15 mouse cellular contexts compared by ENCODE assay signal in genomic region chr4:65548561-65548960, GRCm38 (mm10). TPM values are rescaled to one million over a fixed set of nuclear protein-coding genes. Genes with fewer than 3 reads are reported as not detected.
DNase-seq lines count a peak whose midpoint lies in the region; ATAC-seq and TF ChIP-seq lines count a peak whose summit lies in the region.
"Had no signal": no experiment of that assay in that cellular context is flagged by ENCODE, and none has a peak within 500 bp of the region (broad histone marks: within the 10 kb centered on the region; RNA-seq: fewer than 3 reads in every experiment).

No protein-coding gene starts in this region.

- no peaks in the 10 kb centered on the region for H3K4me1 ChIP-seq in lung, adult 2 months (ENCODE audit: control insufficient read depth, insufficient read depth, low read length)
- H3K4me1 ChIP-seq in forebrain, embryonic 15.5 days, result no peaks in the 10 kb centered on the region
- H3K4me1 ChIP-seq in thymus, adult 2 months (replicated peaks; ENCODE audit: control insufficient read depth, insufficient read depth, low read length), result no peaks in the 10 kb centered on the region
- H3K4me1 ChIP-seq: liver, embryonic 15.5 days; neural tube, embryonic 15.5 days had no signal

- 63% methylated on average over 6 of the region's 6 CpGs for WGBS in lung, adult 2 months
- 75% methylated on average over 6 of the region's 6 CpGs for WGBS in forebrain, embryonic 15.5 days
- WGBS in thymus, adult 2 months, result 78% methylated on average over 6 of the region's 6 CpGs

- H3K36me3 ChIP-seq in forebrain, embryonic 15.5 days, result no peaks in the 10 kb centered on the region
- H3K36me3 ChIP-seq in thymus, adult 2 months (ENCODE audit: control insufficient read depth, insufficient read depth, low read length), result no peaks in the 10 kb centered on the region
- H3K36me3 ChIP-seq: liver, embryonic 15.5 days; neural tube, embryonic 15.5 days had no signal

- no peak for TF ChIP-seq POLR2A in lung, adult 2 months (IDR thresholded peaks at IDR 0.05; ENCODE audit: borderline replicate concordance, extremely low read depth, low read depth, low read length)
- TF ChIP-seq POLR2A in thymus, adult 2 months (IDR thresholded peaks at IDR 0.05; ENCODE audit: control insufficient read depth, extremely low read depth, insufficient read depth, low read length, poor library complexity), result no peak

- H3K9me3 ChIP-seq in forebrain, embryonic 15.5 days, result no peaks in the 10 kb centered on the region
- H3K9me3 ChIP-seq: liver, embryonic 15.5 days; neural tube, embryonic 15.5 days had no signal

- peak; percentile 24 to 52 for DNase-seq in lung, adult 18-20 months
- no peak for DNase-seq in lung, adult 2 months
- peak; percentile 53 to 56 for DNase-seq in gastrocnemius, adult 8-10 months (ENCODE audit: low spot score in 2 of 2)
- peak; percentile 40 to 52 for DNase-seq in heart, postnatal 10 days
- peak; percentile 36 for DNase-seq in lung, postnatal 36 days
- DNase-seq in thymus, adult 2 months, result no peak
- DNase-seq in left cerebral cortex, adult 2 months (ENCODE audit: extremely low spot score in 1 of 2, low spot score in 2 of 2), result no peak
- DNase-seq: kidney, adult 11 months; layer of hippocampus, adult 9-11 months; left cerebral cortex, postnatal 4 days; right cerebral cortex, postnatal 4 days had no signal

- intact Hi-C loops in heart, postnatal 10 days (cut with DNase I), result no loop called here
- intact Hi-C loops in left cerebral cortex, adult 2 months (cut with DNase I), result no loop called here

- H3K27ac ChIP-seq in forebrain, embryonic 15.5 days (replicated peaks), result no peak overlapping the region
- H3K27ac ChIP-seq in thymus, adult 2 months (ENCODE audit: control insufficient read depth, insufficient read depth, low read length), result no peak overlapping the region
- H3K27ac ChIP-seq in left cerebral cortex, adult 2 months, result no peak overlapping the region
- H3K27ac ChIP-seq: liver, embryonic 15.5 days; neural tube, embryonic 15.5 days; stomach, postnatal 0 days had no signal

- TF ChIP-seq CTCF in lung, adult 2 months (IDR thresholded peaks at IDR 0.05; ENCODE audit: insufficient read depth, low read length), result no peak
- no peak for TF ChIP-seq CTCF in thymus, adult 2 months (IDR thresholded peaks at IDR 0.05; ENCODE audit: borderline replicate concordance, control insufficient read depth, extremely low read depth, insufficient read depth, low read length, poor library complexity)
- no peak for TF ChIP-seq CTCF in left cerebral cortex, adult 2 months (IDR thresholded peaks at IDR 0.05)

- no peaks in the 10 kb centered on the region for H3K27me3 ChIP-seq in forebrain, embryonic 15.5 days
- no peaks in the 10 kb centered on the region for H3K27me3 ChIP-seq in thymus, adult 2 months (ENCODE audit: control insufficient read depth, insufficient read depth, low read length)
- H3K27me3 ChIP-seq: liver, embryonic 15.5 days; neural tube, embryonic 15.5 days had no signal

- ATAC-seq in forebrain, embryonic 15.5 days (replicated peaks), result no peak

- no peak overlapping the region for H3K4me3 ChIP-seq in lung, adult 2 months (replicated peaks; ENCODE audit: extremely low read depth, low read depth, low read length)
- no peak overlapping the region for H3K4me3 ChIP-seq in forebrain, embryonic 15.5 days
- no peak overlapping the region for H3K4me3 ChIP-seq in thymus, adult 2 months (ENCODE audit: control insufficient read depth, insufficient read depth, low read length)
- no peak overlapping the region for H3K4me3 ChIP-seq in left cerebral cortex, adult 2 months
- H3K4me3 ChIP-seq: liver, embryonic 15.5 days; neural tube, embryonic 15.5 days had no signal

- no peak overlapping the region for H3K9ac ChIP-seq in forebrain, embryonic 15.5 days (replicated peaks)
- H3K9ac ChIP-seq: liver, embryonic 15.5 days; neural tube, embryonic 15.5 days had no signal

- no peak overlapping the region for H3K4me2 ChIP-seq in forebrain, embryonic 15.5 days (replicated peaks)
- H3K4me2 ChIP-seq: liver, embryonic 15.5 days; neural tube, embryonic 15.5 days had no signal

RNA-seq across cellular contexts. Expression of gene Trim32, which starts 56.2 kb away (rescaled TPM):
- polyA plus RNA-seq in lung, adult 2 months (2012; rRNA removed), result 19.3 and 21.8 TPM in 2 replicates
- 10 to 100 TPM; 10.7 to 15.2 (median 12.2) TPM for total RNA-seq in gastrocnemius, adult 8-10 months (2022)
- total RNA-seq in heart, postnatal 10 days (2021), result 10 to 100 TPM; 19.8 to 23.6 TPM
- polyA plus RNA-seq in forebrain, embryonic 15.5 days (2015; fragmentation: Nextera tagmentation; extraction: Ambion mirVana), result 138 and 144 TPM in 2 replicates
- polyA plus RNA-seq in thymus, adult 2 months (2012; rRNA removed), result 22.3 and 27.1 TPM in 2 replicates
- total RNA-seq in left cerebral cortex, adult 2 months (2021), result 100 to 1,000 TPM; 212 to 244 TPM

Comparison
In these comparisons a context has a peak if more than half of its experiments do, and no peak if none do; other contexts are left out.
1. DNase-seq: peak in lung, adult 18-20 months (2 of 2), gastrocnemius, adult 8-10 months (2 of 2), heart, postnatal 10 days (2 of 2) and lung, postnatal 36 days (single experiment); none in lung, adult 2 months (single experiment), thymus, adult 2 months (single experiment) and left cerebral cortex, adult 2 months (0 of 2).
2. RNA of gene Trim32, which starts 56.2 kb away (total RNA-seq): 212 to 244 TPM in left cerebral cortex, adult 2 months; 19.8 to 23.6 TPM in heart, postnatal 10 days and 10.7 to 15.2 TPM in gastrocnemius, adult 8-10 months; every median in the first group is over 4 times any median in the second.